Mouse (Mus musculus) midbrain, embryonic 14.5 days (tissue): ENCODE results near the gene Cnot2. TPM values are rescaled to one million over a fixed set of nuclear protein-coding genes. Genes with fewer than 3 reads are reported as not detected.

Experiments
- ATAC-seq: fragments of 200-750 bp; cut with Nextera tagmentation; 2 replicates; pipeline ENCODE4 v1.8.0; 2017; ENCODE audit warnings: moderate number of reproducible peaks, moderate library complexity; ENCODE audit not compliant: low FRiP score, low TSS enrichment
- DNase-seq: peaks from one replicate; pipeline ENCODE4 v3.0.0-alpha.2; 2015
- H3K27ac ChIP-seq: fragments of 300-500 bp; sonication (generic); replicated peaks from 2 replicates; pipeline ENCODE4 v1.5.1; 2014; ENCODE audit warnings: mild to moderate bottlenecking, low read depth, low read length, moderate library complexity
- H3K27me3 ChIP-seq: fragments of 300-500 bp; sonication (generic); 2 replicates; pipeline ENCODE4 v1.6.1; 2014; ENCODE audit warnings: low read length, control low read depth, mixed read lengths; ENCODE audit not compliant: control insufficient read depth, insufficient read depth
- H3K36me3 ChIP-seq: fragments of 300-500 bp; sonication (generic); 2 replicates; pipeline ENCODE4 v1.6.1; 2014; ENCODE audit warnings: low read length, control low read depth; ENCODE audit not compliant: control insufficient read depth, insufficient read depth
- H3K4me1 ChIP-seq: fragments of 300-500 bp; sonication (generic); 2 replicates; pipeline ENCODE4 v1.6.1; 2014; ENCODE audit warnings: mild to moderate bottlenecking, antibody characterized with exemption, low read length, control low read depth; ENCODE audit not compliant: control insufficient read depth, insufficient read depth
- H3K4me2 ChIP-seq: fragments of 300-500 bp; sonication (generic); 2 replicates; pipeline ENCODE4 v1.6.1; 2014; ENCODE audit warnings: mild to moderate bottlenecking, low read length, moderate library complexity
- H3K4me3 ChIP-seq: fragments of 300-500 bp; sonication (generic); replicated peaks from 2 replicates; pipeline ENCODE4 v1.5.1; 2014; ENCODE audit warnings: low read depth, low read length
- H3K9ac ChIP-seq: fragments of 300-500 bp; sonication (generic); replicated peaks from 2 replicates; pipeline ENCODE4 v1.6.1; 2014; ENCODE audit warnings: mild to moderate bottlenecking, low read length, moderate library complexity
- H3K9me3 ChIP-seq: fragments of 300-500 bp; sonication (generic); 2 replicates; pipeline ENCODE4 v1.6.1; 2016; ENCODE audit warnings: low read length, control low read depth, mixed read lengths; ENCODE audit not compliant: control insufficient read depth
- WGBS: fragments of 180-500 bp; shearing (Covaris S2); extraction: QIAGEN DNeasy Blood & Tissue Kit; methylation state at CpG from one replicate; pipeline ENCODE4 v1.1.7; 2014; 5-methylcytosine and 5-hydroxymethylcytosine counted together
- polyA plus RNA-seq: library from polyadenylated mRNA; unstranded; fragments of >200 nt; fragmentation: Nextera tagmentation; extraction: Ambion mirVana; gene quantifications from 2 replicates; pipeline ENCODE4 v1.2.1, GENCODE M21; 2014

Cnot2 gene
- polyA plus RNA-seq, 1 experiment from 2014 or later = 122 TPM

GRCm38 (mm10) chr10:116547958-116548357 lies 33.4 kb downstream of the Cnot2 start:
- Histone ChIP-seq H3K4me1 (no peaks in the 10 kb centered on the region), H3K4me3 (no peak overlapping the region), H3K36me3 (0 out of 2 replicates have a peak, but pooled peaks cover 4% of the 10 kb centered on the region), H3K4me2 (no peak overlapping the region), H3K9ac (no peak overlapping the region), H3K9me3 (no peaks in the 10 kb centered on the region), H3K27ac (no peak overlapping the region), H3K27me3 (no peaks in the 10 kb centered on the region)
- ATAC-seq (no peak), DNase-seq (no peak)
- WGBS = 10% methylated on average over 4 of the region's 4 CpGs

GRCm38 (mm10) chr10:116546177-116546576 lies 35.1 kb downstream of the Cnot2 start:
- no peak overlapping the region for H3K9ac ChIP-seq
- no peaks in the 10 kb centered on the region for H3K4me1 ChIP-seq
- H3K4me3 ChIP-seq = no peak overlapping the region
- ATAC-seq (no peak), DNase-seq (no peak)
- WGBS = 96% methylated on average over 3 of the region's 3 CpGs
- H3K27ac ChIP-seq = no peak overlapping the region
- H3K4me2 ChIP-seq = no peak overlapping the region
- H3K36me3 ChIP-seq = 0 out of 2 replicates have a peak, but pooled peaks cover 4% of the 10 kb centered on the region
- no peaks in the 10 kb centered on the region for H3K9me3 ChIP-seq
- H3K27me3 ChIP-seq = no peaks in the 10 kb centered on the region

GRCm38 (mm10) chr10:116543061-116543460 lies 38.2 kb downstream of the Cnot2 start:
- 95% methylated on average over 1 of the region's 1 CpGs for WGBS
- Histone ChIP-seq H3K9ac (no peak overlapping the region), H3K9me3 (no peaks in the 10 kb centered on the region), H3K27me3 (no peaks in the 10 kb centered on the region), H3K4me1 (no peaks in the 10 kb centered on the region), H3K4me3 (no peak overlapping the region), H3K4me2 (no peak overlapping the region), H3K27ac (no peak overlapping the region), H3K36me3 (0 out of 2 replicates have a peak, but pooled peaks cover 4% of the 10 kb centered on the region)
- DNase-seq (no peak), ATAC-seq (no peak)

GRCm38 (mm10) chr10:116540750-116541149 lies 40.6 kb downstream of the Cnot2 start:
- Histone ChIP-seq H3K9me3 (no peaks in the 10 kb centered on the region), H3K27ac (no peak overlapping the region), H3K4me2 (no peak overlapping the region), H3K4me3 (no peak overlapping the region), H3K36me3 (0 out of 2 replicates have a peak, but pooled peaks cover 4% of the 10 kb centered on the region), H3K4me1 (no peaks in the 10 kb centered on the region), H3K27me3 (no peaks in the 10 kb centered on the region), H3K9ac (no peak overlapping the region)
- ATAC-seq (no peak), DNase-seq (no peak)
- 66% methylated on average over 5 of the region's 5 CpGs for WGBS

GRCm38 (mm10) chr10:116537495-116537894 lies 43.8 kb downstream of the Cnot2 start:
- H3K4me1 ChIP-seq = peaks cover 3% of the 10 kb centered on the region; the same call in 1 of the 2 replicates
- ATAC-seq (no peak), DNase-seq (no peak)
- H3K9ac ChIP-seq = no peak overlapping the region
- WGBS = 93% methylated on average over 3 of the region's 3 CpGs
- no peak overlapping the region for H3K27ac ChIP-seq
- no peaks in the 10 kb centered on the region for H3K27me3 ChIP-seq
- no peaks in the 10 kb centered on the region for H3K9me3 ChIP-seq
- no peak overlapping the region for H3K4me2 ChIP-seq
- H3K36me3 ChIP-seq = no peaks in the 10 kb centered on the region
- H3K4me3 ChIP-seq = no peak overlapping the region

GRCm38 (mm10) chr10:116534278-116534677 lies 47.0 kb downstream of the Cnot2 start:
- Histone ChIP-seq H3K4me3 (no peak overlapping the region), H3K36me3 (no peaks in the 10 kb centered on the region), H3K4me1 (peaks cover 3% of the 10 kb centered on the region; the same call in 1 of the 2 replicates), H3K9ac (no peak overlapping the region), H3K4me2 (no peak overlapping the region), H3K9me3 (no peaks in the 10 kb centered on the region), H3K27me3 (no peaks in the 10 kb centered on the region), H3K27ac (peak overlapping the region; percentile 61; the same call in 1 of the 2 replicates)
- ATAC-seq = no peak
- peak; percentile 57 for DNase-seq
- under 1% methylated on average over 3 of the region's 3 CpGs for WGBS

- Histone ChIP-seq H3K4me2 (no peak overlapping the region), H3K27ac (no peak overlapping the region), H3K9ac (no peak overlapping the region), H3K27me3 (no peaks in the 10 kb centered on the region), H3K36me3 (no peaks in the 10 kb centered on the region), H3K4me1 (peaks cover 3% of the 10 kb centered on the region; the same call in 1 of the 2 replicates), H3K9me3 (no peaks in the 10 kb centered on the region), H3K4me3 (no peak overlapping the region)
- ATAC-seq (no peak), DNase-seq (no peak)
- 84% methylated on average over 3 of the region's 3 CpGs for WGBS
Observed at GRCm38 (mm10) chr10:116532561-116532960, 48.8 kb downstream of the Cnot2 start.

- ATAC-seq (no peak), DNase-seq (no peak)
- H3K4me3 ChIP-seq = no peak overlapping the region
- no peaks in the 10 kb centered on the region for H3K27me3 ChIP-seq
- H3K36me3 ChIP-seq = no peaks in the 10 kb centered on the region
- no peak overlapping the region for H3K9ac ChIP-seq
- 91% methylated on average over 3 of the region's 3 CpGs for WGBS
- peaks cover 3% of the 10 kb centered on the region; the same call in 1 of the 2 replicates for H3K4me1 ChIP-seq
- H3K9me3 ChIP-seq = no peaks in the 10 kb centered on the region
- no peak overlapping the region for H3K4me2 ChIP-seq
- H3K27ac ChIP-seq = no peak overlapping the region
Observed at GRCm38 (mm10) chr10:116531063-116531462, 50.2 kb downstream of the Cnot2 start.

GRCm38 (mm10) chr10:116519588-116519987 lies 61.7 kb downstream of the Cnot2 start:
- Histone ChIP-seq H3K4me1 (no peaks in the 10 kb centered on the region), H3K4me3 (no peak overlapping the region), H3K36me3 (no peaks in the 10 kb centered on the region), H3K4me2 (no peak overlapping the region), H3K9ac (no peak overlapping the region), H3K27ac (no peak overlapping the region), H3K9me3 (no peaks in the 10 kb centered on the region), H3K27me3 (no peaks in the 10 kb centered on the region)
- DNase-seq (no peak), ATAC-seq (no peak)
- 90% methylated on average over 1 of the region's 1 CpGs for WGBS
